Mouse (Mus musculus) ZHBTc4 (cell line): ENCODE measurements at regions not wholly inside any gene's neighbourhood (a gene's known extent, or its start where the extent isn't known, plus 50 kb on each side); places are given as distances from the start of the nearest gene placed in this dataset.

ENCODE experiments used
- DNase-seq: peaks from one replicate; pipeline ENCODE4 v3.0.0-alpha.2; 2011; ENCODE audit warnings: low read depth, low spot score

DNA sequence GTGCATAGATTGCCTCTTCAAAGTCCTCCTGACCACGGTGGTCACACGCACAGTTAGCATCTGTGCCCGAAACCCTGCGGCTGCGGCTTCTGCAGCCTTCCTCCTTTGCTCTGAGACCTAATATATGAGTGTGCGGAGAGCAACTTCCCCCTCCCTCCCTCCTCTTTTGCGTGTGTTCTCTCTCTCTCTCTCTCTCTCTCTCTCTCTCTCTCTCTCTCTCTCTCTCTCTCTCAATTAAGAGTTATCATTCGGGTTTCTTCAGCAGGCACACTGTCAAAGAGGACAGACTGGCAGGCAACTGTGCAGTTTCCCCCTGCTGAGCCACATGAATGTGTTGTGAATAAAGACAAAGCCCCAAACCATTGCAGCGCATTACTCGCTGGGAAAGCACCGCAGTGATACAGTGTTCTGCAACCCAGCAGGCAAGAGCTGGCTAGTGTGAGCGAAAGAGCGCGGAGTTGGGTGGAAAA, 900.8 kb downstream of the Mat2b start:
- peak; percentile 51 for DNase-seq

DNA sequence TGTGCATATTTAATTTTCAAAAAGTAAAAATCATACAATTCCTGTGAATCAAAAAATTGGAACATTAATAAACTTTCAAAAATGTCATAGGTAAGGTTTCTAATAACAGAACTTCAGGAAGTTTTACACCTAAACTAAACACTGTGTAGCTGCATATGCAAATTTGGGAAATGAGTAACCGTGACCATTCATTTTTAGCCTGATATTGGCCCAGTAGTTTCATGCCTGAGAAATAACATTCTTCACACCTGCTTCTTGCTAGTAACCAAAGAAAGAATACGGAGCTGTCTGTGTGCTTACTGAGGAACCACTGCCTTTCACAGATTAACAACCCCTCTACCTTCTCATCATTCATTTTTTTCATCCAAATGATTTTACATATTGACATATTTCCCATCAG, 902.9 kb downstream of the Mat2b start:
- no peak for DNase-seq
